Mouse (Mus musculus) kidney, postnatal 25 days (tissue): ENCODE measurements around the gene 4933407L21Rik.

ENCODE experiments used
- DNase-seq, 2 experiments: peaks; one replicate each; pipeline ENCODE4 v3.0.0; 2021; ENCODE audit warnings: mixed read lengths in 2 of 2

The 4933407L21Rik gene

DNA sequence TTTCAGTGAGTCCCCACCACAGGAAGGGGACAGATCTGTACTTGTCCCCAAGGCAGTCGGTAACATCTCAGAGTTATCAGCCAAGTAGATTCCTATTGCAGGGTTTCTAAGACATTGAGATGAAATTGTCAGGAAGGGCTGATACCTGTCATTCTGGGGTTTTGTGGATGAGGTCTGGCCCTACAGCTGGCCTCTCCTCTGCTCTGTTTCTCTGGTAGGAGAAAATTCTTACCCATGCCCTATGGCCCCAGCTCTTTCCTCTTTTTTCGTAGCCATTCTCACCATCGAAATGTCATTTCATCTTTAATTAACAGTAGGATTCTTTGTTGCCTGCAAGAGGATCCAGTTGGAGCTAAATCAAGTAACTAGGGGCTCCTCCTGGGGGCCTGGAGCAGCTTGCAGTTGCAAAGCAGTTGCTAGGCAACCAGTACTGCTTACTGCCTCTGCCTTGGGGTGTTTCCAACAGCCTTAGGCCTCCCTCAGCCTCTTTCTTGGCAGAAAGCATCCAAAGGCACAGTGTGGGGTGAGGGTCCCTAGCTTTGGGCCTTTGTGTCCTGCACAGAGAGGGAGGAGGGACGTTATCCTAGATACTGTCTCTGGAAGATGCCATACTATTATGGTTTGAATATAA lies at the start of gene 4933407L21Rik:
4933407L21Rik (plus strand) TSS at position 427 of the 631 bp plus-strand sequence.
- no peak for DNase-seq

DNA sequence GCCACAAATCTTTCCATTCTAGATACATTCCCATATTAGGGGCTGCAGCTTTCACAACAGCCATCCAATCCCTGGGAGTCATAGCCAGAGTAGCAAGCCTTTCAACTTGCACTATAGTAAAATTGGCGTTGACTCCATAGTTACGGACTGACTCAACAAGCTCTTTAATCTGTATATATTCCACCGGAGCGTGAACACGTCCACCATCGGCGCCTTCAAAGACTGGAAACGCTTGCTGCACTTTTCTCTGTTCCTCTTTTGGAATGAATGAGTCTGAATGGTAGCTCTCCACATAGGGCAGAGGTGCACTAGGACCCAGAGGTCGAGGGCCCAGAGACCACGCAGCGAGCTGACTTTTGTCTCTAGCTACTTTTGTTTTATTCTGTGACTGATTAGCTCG lies 46.3 kb upstream of the 4933407L21Rik start:
- DNase-seq = no peak

- no peak for DNase-seq
Measured at GRCm38 (mm10) chr1:85887221-85887620, 41.1 kb upstream of the 4933407L21Rik start.

- DNase-seq = peak; percentile 92 to 93
Measured at GRCm38 (mm10) chr1:85894231-85894747, 34.0 kb upstream of the 4933407L21Rik start, which contains the start of gene Itm2c. Gene Itm2c, plus strand, starts transcription at chr1:85894281.

DNA sequence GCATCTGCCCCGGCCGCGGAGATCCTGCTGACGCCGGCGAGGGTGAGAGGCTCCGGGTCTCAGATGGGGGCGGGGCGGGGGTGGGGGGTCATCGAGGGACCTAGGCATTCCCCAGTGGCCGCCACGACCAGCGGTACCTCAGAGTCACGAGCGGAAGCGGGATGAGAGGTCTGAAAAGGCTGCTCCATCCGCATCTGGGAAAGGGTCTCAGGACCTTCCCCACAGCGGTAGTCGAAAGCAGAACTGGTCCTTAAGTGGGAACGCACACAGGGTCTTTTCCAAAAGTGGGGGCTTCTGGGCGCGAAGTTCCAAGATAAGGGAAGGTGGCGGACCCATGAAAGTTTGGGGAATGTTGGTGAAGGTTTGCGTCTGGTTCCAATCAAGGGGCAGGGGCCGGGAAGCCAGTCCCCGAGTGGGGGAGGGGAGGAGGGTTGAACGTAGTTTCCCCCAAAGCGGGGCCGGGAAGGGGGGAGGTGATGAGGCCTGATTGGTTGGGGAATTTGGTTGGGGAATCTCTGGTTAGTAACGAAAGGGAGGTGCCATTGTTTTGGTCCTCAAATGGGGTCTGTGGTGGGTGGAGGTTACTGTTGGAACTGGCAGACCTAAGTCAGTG lies 33.4 kb upstream of the 4933407L21Rik start:
- DNase-seq = peak in 1 of 2 experiments; percentile 25

- DNase-seq = peak; percentile 62 to 76
Measured at GRCm38 (mm10) chr1:85895391-85895837, 32.9 kb upstream of the 4933407L21Rik start.

GRCm38 (mm10) chr1:85896110-85896509 lies 32.2 kb upstream of the 4933407L21Rik start:
- no peak for DNase-seq

DNA sequence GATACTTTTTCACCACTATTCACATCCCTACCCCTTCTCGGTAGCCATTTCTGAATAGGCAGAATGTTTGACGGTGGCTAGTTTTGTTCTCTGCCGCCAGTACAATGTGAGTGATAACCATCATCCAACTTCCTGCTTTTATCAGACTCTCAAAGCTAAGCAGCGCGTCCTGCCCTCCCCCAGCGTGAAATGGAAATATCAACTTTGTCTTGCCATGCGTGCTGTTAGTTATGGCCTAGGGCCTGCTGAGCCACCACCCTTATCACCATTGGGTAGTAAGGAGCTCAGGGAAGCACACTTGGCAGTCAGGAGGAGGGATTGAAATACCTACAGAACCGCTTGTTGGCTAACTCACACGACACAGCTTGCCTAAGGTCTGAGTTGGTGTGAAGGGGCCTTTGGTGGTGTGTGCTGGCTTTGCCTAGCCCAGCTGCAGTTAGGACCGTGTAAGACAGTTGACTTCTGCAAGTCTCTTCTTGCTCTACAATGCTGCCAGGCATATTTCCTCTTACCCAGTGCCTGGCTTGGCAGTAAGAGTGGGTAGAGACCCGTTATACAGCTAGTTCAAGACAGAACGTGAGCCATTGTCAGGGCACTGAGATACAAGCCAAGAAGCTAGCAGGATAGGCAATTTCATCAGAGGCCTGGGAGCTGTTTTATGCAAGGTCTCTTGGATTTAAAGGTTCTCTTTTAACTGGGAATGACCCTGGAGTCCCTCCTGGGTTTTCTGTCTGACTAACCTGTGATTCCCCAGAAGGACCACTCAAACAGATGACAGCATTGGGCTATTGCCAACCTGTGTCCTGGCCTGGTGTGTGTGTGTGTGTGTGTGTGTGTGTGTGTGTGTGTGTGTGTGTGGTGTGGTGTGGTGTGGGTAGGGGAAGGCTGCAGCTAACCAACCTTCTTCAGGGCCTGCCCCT lies 31.2 kb upstream of the 4933407L21Rik start:
- no peak for DNase-seq

DNA sequence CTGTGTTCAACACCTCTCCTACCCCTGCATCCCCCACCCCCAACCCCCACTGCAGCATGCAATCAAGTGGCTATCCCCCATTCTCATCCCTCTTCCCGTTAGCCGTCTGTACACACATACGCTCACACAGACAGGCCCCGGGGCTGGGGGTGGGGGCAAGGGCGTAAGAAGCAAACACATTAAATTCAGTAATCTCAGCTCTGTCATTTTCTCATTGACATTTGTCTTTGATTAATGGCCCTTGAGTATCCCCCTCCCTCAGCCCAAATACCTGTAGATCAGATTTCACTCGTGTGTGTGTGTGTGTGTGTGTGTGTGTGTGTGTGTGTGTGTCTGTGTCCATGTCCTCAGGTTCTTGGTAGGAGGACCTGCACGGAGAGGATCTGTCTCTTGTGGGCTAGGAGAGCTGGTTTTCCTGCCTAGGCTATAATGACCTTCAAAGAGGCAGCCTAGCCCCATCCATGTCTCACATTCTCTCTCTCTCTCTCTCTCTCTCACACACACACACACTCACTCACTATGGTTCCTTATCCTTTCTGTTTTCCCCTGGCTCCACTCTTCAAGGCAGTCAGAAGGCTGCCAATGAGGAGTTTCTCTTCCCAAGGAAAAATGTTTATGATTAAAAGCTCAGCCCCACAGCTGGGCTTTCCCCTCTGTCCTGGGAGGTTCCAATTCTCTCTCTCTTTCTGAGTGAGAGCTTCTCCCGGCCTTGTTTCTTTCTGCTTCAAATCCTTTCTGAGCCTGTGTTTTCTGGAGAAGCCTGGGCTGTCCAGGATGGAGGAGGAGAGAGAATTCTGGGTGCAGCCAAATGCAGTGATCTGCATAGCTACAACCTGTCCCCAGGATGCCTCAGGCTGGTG lies 30.2 kb upstream of the 4933407L21Rik start:
- no peak for DNase-seq

DNA sequence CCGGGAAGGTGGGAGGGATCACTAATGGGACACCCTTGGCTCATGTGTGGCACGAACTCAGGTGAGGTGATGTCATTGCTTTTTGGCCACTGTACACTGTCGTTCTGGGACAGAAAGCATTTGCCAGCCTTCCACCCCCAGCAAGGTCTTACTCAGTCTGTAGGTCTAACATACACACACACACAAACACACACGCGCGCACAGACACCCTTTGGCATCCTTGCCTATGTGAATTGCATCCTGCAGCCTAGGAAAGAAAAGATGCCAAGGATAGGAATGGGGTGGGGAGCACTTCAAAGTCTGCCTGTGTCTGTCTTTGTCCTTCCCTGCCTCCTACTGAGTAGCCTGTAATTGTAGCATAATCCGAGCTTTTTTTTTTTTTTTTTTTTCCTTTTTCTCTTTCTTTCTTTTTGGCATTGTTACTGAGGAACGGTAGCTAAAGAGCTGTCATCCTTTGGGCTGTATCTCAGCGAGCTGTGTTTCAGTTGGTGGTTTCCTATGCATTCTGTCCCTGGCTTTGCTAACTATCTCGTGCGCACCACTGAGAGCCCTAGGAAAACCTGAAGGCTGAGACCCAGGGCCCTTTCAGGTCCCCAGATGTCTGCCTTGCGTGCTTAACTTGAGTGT lies 29.4 kb upstream of the 4933407L21Rik start:
- no peak for DNase-seq

- no peak for DNase-seq
Measured at GRCm38 (mm10) chr1:85899388-85899761, 28.9 kb upstream of the 4933407L21Rik start.

- no peak for DNase-seq
Measured at GRCm38 (mm10) chr1:85900521-85901333, 27.6 kb upstream of the 4933407L21Rik start.

- no peak for DNase-seq
Measured at GRCm38 (mm10) chr1:85901516-85902107, 26.7 kb upstream of the 4933407L21Rik start.

GRCm38 (mm10) chr1:85902108-85902561 lies 26.1 kb upstream of the 4933407L21Rik start:
- DNase-seq = peak; percentile 41 to 59

- DNase-seq = no peak
Measured at GRCm38 (mm10) chr1:85906892-85907291, 21.4 kb upstream of the 4933407L21Rik start.

GRCm38 (mm10) chr1:85908754-85909590 lies 19.3 kb upstream of the 4933407L21Rik start:
- DNase-seq = no peak

DNA sequence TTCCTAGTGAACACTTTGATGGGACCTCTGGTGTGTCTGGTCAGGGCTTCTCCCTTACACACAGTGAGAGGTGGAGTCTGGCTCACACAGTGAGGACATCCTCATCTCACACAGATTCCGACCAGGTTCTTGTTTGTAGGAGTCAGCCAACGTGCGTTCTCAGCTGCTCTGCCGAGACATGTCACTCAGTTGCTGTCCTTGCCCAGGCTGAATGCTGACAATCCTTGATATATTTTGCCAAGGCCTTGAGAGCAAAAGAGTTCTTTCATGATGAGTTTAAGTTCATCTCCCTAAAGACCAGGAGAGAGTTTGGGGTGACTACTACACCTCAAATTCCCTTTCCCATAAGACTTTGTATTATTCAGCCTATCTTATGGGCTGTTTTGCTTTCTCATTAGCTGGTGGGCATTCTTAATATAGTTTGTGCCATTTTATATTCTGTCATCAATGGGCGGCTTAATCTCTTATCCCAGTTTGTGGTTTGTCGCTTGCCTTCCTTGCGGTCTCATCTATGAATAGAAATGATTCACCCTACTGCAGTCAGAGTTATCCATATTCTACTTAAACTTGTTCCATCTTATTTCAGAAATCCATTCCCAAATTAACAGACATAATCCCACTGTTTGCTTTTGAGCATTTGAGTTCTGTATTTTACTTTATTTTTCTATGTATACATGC lies 15.1 kb upstream of the 4933407L21Rik start:
- DNase-seq = no peak

GRCm38 (mm10) chr1:85915890-85916289 lies 12.4 kb upstream of the 4933407L21Rik start:
- DNase-seq = no peak
